Mouse (Mus musculus) midbrain, postnatal 0 days (tissue): ENCODE measurements at regions not wholly inside any gene's neighbourhood (a gene's known extent, or its start where the extent isn't known, plus 50 kb on each side); places are given as distances from the start of the nearest gene placed in this dataset.

Experiments used
- ATAC-seq: fragments of 200-750 bp; cut with Nextera tagmentation; 2 replicates; pipeline ENCODE4 v1.8.0; 2017; ENCODE audit warnings: moderate number of reproducible peaks, mild to moderate bottlenecking, moderate TSS enrichment, moderate library complexity; ENCODE audit not compliant: low FRiP score
- DNase-seq: peaks from one replicate; pipeline ENCODE4 v3.0.0-alpha.2; 2015; ENCODE audit warnings: low spot score
- H3K27ac ChIP-seq: fragments of 300-500 bp; sonication (generic); 2 replicates; pipeline ENCODE4 v1.5.1; 2014; ENCODE audit warnings: low read depth, mild to moderate bottlenecking, low read length, mixed read lengths
- H3K27me3 ChIP-seq: fragments of 300-500 bp; sonication (generic); 2 replicates; pipeline ENCODE4 v1.6.1; 2014; ENCODE audit warnings: low read length, control low read depth, mixed read lengths; ENCODE audit not compliant: insufficient read depth
- H3K36me3 ChIP-seq: fragments of 300-500 bp; sonication (generic); 2 replicates; pipeline ENCODE4 v1.6.1; 2014; ENCODE audit warnings: low read length, control low read depth, mixed read lengths; ENCODE audit not compliant: insufficient read depth
- H3K4me1 ChIP-seq: fragments of 300-500 bp; sonication (generic); 2 replicates; pipeline ENCODE4 v1.6.1; 2014; ENCODE audit warnings: mild to moderate bottlenecking, control low read depth, antibody characterized with exemption, low read length, mixed read lengths; ENCODE audit not compliant: insufficient read depth
- H3K4me2 ChIP-seq: fragments of 300-500 bp; sonication (generic); 2 replicates; pipeline ENCODE4 v1.6.1; 2014; ENCODE audit warnings: low read depth, mild to moderate bottlenecking, low read length, mixed read lengths; ENCODE audit not compliant: poor library complexity, severe bottlenecking
- H3K4me3 ChIP-seq: fragments of 300-500 bp; sonication (generic); 2 replicates; pipeline ENCODE4 v1.5.1; 2014; ENCODE audit warnings: low read depth, mild to moderate bottlenecking, low read length, moderate library complexity
- H3K9ac ChIP-seq: fragments of 300-500 bp; sonication (generic); replicated peaks from 2 replicates; pipeline ENCODE4 v1.6.1; 2014; ENCODE audit warnings: mild to moderate bottlenecking, low read length, moderate library complexity, mixed read lengths; ENCODE audit not compliant: poor library complexity, severe bottlenecking
- H3K9me3 ChIP-seq: fragments of 300-500 bp; sonication (generic); 2 replicates; pipeline ENCODE4 v1.6.1; 2016; ENCODE audit warnings: low read length, control low read depth
- CTCF ChIP-seq: IDR thresholded peaks from 2 replicates; pipeline ENCODE4 v1.5.1; 2016; ENCODE audit warnings: antibody characterized with exemption, mild to moderate bottlenecking
- WGBS: fragments of 180-500 bp; shearing (Covaris S2); extraction: QIAGEN DNeasy Blood & Tissue Kit; methylation state at CpG from one replicate; pipeline ENCODE4 v1.1.7; 2014; 5-methylcytosine and 5-hydroxymethylcytosine counted together

- H3K27me3 ChIP-seq = no peaks in the 10 kb centered on the region
- no peak overlapping the region for H3K27ac ChIP-seq
- TF ChIP-seq CTCF = no peak
- H3K4me3 ChIP-seq = no peak overlapping the region
- DNase-seq (no peak), ATAC-seq (no peak)
- WGBS = 81% methylated on average over 4 of the region's 4 CpGs
- no peak overlapping the region for H3K9ac ChIP-seq
- H3K36me3 ChIP-seq = no peaks in the 10 kb centered on the region
- H3K9me3 ChIP-seq = no peaks in the 10 kb centered on the region
- H3K4me2 ChIP-seq = no peak overlapping the region
- no peaks in the 10 kb centered on the region for H3K4me1 ChIP-seq
These were observed 67.8 kb upstream of the Nectin3 start for GRCm38 (mm10) chr16:46566020-46566581.

GRCm38 (mm10) chr16:46557281-46557680 is 59.0 kb upstream of the Nectin3 start:
- ATAC-seq = no peak
- Histone ChIP-seq H3K9me3 (no peaks in the 10 kb centered on the region), H3K27ac (no peak overlapping the region), H3K4me1 (no peaks in the 10 kb centered on the region), H3K9ac (no peak overlapping the region), H3K4me3 (no peak overlapping the region), H3K27me3 (no peaks in the 10 kb centered on the region), H3K36me3 (no peaks in the 10 kb centered on the region), H3K4me2 (no peak overlapping the region)
- 68% methylated on average over 3 of the region's 3 CpGs for WGBS
- DNase-seq = no peak
- TF ChIP-seq CTCF = no peak

GRCm38 (mm10) chr16:46548207-46548606 is 49.9 kb upstream of the Nectin3 start:
- Histone ChIP-seq H3K4me1 (no peaks in the 10 kb centered on the region), H3K27ac (no peak overlapping the region), H3K27me3 (no peaks in the 10 kb centered on the region), H3K36me3 (no peaks in the 10 kb centered on the region), H3K4me3 (no peak overlapping the region), H3K9ac (no peak overlapping the region), H3K4me2 (no peak overlapping the region), H3K9me3 (no peaks in the 10 kb centered on the region)
- no peak for TF ChIP-seq CTCF
- 47% methylated on average over 1 of the region's 1 CpGs for WGBS
- ATAC-seq = no peak
- peak; percentile 6 for DNase-seq
